Mouse (Mus musculus) myocyte (in vitro differentiated cells): ENCODE measurements around the gene Olfr648.

ENCODE experiments used
- E2F4 ChIP-seq: IDR thresholded peaks from one replicate; pipeline ENCODE4 v1.6.1; 2011; ENCODE audit warnings: mild to moderate bottlenecking, control low read depth, moderate library complexity; ENCODE audit not compliant: insufficient read depth
- MAX ChIP-seq: IDR thresholded peaks from one replicate; pipeline ENCODE4 v1.6.1; 2011; ENCODE audit warnings: low read depth, mild to moderate bottlenecking, control low read depth
- MYOD1 ChIP-seq, 3 experiments: IDR thresholded peaks; one replicate each; pipeline ENCODE4 v1.6.1; 2011; ENCODE audit warnings: control low read depth in 2 of 3, low read depth in 2 of 3, mild to moderate bottlenecking in 2 of 3, moderate library complexity in 1 of 3; ENCODE audit not compliant: insufficient read length in 2 of 3, control insufficient read depth in 1 of 3
- MYOG ChIP-seq, 3 experiments: IDR thresholded peaks; one replicate each; pipeline ENCODE4 v1.6.1; 2011; ENCODE audit warnings: control low read depth in 2 of 3, low read depth in 2 of 3, mild to moderate bottlenecking in 2 of 3; ENCODE audit not compliant: insufficient read length in 2 of 3, control insufficient read depth in 1 of 3, insufficient read depth in 1 of 3
- POLR2A ChIP-seq: IDR thresholded peaks from one replicate; pipeline ENCODE4 v1.6.1; 2011; ENCODE audit warnings: low read depth, mild to moderate bottlenecking, control low read depth, moderate library complexity; ENCODE audit not compliant: insufficient read length
- POLR2AphosphoS2 ChIP-seq: IDR thresholded peaks from one replicate; pipeline ENCODE4 v1.6.1; 2011; ENCODE audit warnings: low read depth, control low read depth; ENCODE audit not compliant: insufficient read length
- REST ChIP-seq: IDR thresholded peaks from one replicate; pipeline ENCODE4 v1.6.1; 2011; ENCODE audit warnings: mild to moderate bottlenecking, control low read depth, moderate library complexity; ENCODE audit not compliant: insufficient read depth, insufficient read length
- SRF ChIP-seq: IDR thresholded peaks from one replicate; pipeline ENCODE4 v1.6.1; 2011; ENCODE audit warnings: low read depth; ENCODE audit not compliant: control insufficient read depth, insufficient read length
- USF1 ChIP-seq: IDR thresholded peaks from one replicate; pipeline ENCODE4 v1.6.1; 2011; ENCODE audit warnings: low read depth, mild to moderate bottlenecking, control low read depth, moderate library complexity

DNA sequence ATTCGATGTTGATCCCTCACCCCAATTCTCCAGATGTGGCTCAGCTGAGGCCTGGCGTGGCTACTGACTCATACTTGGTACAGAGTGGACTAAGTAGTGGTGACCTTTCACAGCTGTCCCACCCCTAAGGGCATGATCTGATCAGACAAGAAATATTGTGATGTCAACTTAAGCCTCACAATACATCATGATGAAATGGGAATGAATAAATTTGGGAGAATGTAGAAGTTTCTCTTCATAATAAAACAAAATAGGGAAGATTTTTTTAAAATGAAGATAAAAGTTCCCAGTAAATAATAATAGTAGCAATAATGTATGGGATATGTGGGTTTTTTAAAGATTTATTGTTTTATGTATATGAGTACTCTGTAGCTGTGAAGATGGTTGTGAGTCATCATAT, 32.7 kb downstream of the Olfr648 start, which contains the start of gene Ubqlnl:
- TF ChIP-seq MYOD1 (IDR thresholded peaks at IDR 0.05; ENCODE audit: control insufficient read depth in 1 of 3, insufficient read length in 2 of 3, low read depth in 2 of 3) (no peak), POLR2A (no peak), POLR2AphosphoS2 (no peak), SRF (no peak), REST (no peak), E2F4 (no peak), USF1 (no peak), MYOG (IDR thresholded peaks at IDR 0.05; ENCODE audit: control insufficient read depth in 1 of 3, insufficient read depth in 1 of 3, insufficient read length in 2 of 3, low read depth in 2 of 3) (no peak), MAX (no peak)
